Mouse (Mus musculus) v-Abl transformed pro-B cells (cell line): Measurements from ENCODE around the gene Plcb4.
"Not testable (repeated sequence)": the region's sequence is repeated elsewhere in the genome, so short reads cannot be mapped to it uniquely, and the experiment has no call there.

ENCODE experiments used
- in situ Hi-C, 2 experiments: fragments of 400-800 bp; cut with MboI; formaldehyde crosslinking; loops; one replicate each; pipeline ENCODE4 v1.15.1; 2025; ENCODE audit not compliant: unreplicated experiment in 2 of 2

The Plcb4 gene

DNA sequence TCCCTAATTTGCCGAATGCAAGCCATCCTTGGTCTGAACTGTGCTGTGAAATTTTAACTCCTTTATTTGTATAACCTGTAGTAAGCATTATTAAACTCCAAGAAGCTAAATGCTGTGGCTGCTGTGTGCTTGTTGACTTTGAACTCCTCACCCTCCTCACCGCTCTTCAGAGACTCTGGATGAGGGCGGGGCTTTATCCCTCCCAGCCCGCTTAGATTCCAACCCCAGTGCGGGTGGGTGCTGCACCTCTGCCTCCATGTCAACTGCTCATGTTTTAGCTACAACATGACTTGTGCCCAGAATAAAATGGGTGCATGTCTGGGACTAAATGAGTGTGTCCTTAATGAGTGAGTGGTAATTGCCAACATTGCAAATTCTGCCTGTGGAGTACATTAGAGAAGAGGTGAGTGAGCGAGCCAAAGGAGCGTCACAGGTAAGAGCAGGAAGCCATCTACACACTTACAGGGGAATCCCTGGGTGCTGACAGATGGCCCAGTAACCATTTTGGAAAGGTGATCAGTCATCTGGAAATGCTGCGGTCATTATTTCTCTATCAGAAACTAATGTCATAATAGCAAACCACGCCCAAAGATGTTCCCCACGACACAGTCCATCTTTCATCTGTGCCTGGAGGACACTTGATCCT lies 13.8 kb downstream of the Plcb4 start:
- in situ Hi-C loops: no loop called here

DNA sequence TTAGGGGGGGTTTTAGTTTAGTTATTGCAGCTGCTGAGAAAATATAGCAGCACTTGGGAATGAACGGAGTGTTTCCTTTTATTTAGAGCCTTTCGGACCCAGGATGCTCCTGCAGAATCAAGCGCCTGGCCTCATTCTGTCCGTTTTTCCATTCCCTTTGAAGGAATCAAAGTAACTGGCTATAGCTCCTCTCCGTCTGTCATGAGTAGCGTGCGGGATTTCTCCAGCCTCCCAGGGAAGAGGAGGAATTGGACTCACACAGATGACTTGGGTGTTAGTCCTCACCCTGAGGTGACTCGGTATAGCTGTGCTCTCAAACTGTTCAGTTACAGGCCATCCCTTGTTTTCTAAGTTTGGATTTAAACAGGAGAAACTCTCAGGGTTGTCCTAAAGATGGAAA lies 14.8 kb downstream of the Plcb4 start:
- in situ Hi-C loops: no loop called here

DNA sequence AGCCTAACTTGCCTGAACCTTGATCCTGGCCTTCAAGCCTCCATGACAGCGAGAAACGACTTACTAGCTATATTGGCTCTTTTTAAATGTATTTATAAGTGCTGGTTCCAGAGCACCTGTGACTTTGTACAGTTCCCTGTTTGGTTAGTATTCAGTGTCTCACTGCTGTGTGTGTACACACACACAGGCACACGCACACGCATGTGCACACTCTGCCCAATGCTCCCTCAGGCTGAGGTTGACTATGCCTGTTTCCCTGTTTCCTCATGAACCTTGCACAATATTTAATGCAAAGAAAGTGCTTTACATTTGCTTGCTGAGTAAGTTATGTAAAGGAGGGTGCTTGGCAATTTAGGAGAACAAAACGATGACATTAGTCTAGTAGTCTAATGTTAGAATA lies 16.5 kb downstream of the Plcb4 start:
- in situ Hi-C loops: no loop called here

DNA sequence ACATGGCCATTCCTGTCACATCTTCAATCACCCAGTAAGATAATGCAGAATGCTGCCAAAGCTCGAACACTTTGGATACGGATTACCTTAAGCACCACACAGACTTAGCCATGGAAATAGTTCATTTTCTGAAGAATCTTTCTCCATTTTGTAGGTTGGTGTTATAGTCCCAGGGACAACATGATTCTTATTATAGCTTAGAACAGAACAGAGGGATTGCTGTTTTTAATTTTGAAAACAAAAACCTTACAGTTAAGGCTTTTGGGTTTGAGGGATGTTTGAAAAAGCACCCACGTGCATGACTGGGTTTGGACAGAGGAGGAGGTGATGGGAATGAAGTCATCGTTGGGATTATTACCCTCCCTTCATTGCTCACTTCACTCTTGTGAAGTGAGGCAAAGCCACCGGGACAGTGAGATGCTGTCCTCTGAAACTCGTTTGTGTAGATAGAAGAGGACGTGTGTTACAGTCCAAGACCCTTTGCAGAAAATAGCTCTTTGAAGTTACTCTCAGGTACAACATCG lies 18.2 kb downstream of the Plcb4 start:
- in situ Hi-C loops: no loop called here

DNA sequence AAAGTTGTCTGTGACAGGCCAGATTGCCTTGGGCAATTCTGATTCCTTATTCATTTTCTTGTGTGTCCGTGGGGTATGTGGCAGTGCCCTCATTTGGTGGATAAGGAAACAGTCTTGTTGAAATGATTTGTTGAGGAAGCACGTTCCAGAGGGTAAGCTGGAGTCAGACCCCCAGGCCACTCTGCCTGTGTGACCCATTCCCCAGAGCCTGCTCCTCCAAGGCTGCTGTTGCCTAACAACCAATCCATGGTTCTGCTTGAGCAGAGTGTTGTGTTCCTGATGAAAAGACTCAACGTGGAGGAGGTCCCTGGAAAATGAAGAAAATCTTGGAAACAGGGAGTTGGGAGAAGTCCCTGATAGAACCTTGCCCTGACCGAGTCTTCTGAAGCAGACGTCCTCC lies 18.8 kb downstream of the Plcb4 start:
- in situ Hi-C loops: no loop called here

DNA sequence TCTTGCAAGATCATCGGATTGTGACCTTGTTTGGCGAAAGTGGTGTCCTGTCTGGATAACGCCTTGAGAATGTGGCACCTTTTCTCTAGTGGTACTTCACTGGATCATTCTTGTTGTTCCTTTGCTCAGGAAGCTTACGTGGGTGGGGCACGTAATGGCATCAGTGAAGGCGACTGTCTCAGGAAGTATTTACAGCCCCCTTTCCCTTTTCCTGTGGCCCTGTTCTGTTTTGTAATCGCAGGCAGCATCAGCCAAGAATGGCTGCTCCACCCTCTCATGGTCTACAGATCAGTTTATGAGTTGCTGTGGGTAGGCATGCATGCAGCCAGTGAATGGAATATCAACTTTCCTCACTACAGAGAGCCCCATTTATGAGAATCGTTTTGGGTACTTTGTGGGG lies 21.2 kb downstream of the Plcb4 start:
- in situ Hi-C loops: no loop called here

DNA sequence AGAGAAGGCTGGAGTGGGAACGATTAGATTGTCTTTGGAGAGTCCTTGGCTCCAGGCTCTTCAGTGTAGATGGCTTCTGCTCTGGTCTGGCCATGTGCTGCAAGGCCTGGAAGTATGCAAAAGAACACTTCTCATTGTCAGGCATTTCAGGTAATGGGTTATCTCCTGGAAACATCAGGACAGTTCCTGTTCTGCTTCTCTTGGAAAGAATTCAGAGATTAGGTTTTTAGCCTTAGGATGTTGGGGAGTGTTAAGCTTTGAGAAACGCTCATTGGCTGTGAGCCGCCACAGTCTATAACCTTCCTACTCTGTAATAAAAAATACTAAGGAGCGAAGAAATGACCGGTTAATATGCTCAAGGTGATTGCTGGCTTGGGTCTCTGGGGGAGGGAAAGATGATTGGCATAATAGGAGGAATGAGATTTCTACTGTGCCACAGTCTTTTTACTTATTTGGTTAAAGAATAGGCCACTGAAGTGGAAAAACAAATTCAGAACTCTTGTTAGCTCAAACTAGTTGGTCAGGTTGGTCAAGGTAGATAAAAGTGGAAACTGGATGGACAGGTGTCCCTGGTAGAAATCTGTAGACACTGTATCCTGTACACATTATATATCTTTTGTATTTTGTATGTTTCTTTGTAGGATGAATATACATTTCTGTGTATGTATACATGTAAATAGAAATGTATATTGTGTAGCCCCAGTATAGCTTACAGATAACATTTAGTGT lies 21.8 kb downstream of the Plcb4 start:
- in situ Hi-C loops: no loop called here

DNA sequence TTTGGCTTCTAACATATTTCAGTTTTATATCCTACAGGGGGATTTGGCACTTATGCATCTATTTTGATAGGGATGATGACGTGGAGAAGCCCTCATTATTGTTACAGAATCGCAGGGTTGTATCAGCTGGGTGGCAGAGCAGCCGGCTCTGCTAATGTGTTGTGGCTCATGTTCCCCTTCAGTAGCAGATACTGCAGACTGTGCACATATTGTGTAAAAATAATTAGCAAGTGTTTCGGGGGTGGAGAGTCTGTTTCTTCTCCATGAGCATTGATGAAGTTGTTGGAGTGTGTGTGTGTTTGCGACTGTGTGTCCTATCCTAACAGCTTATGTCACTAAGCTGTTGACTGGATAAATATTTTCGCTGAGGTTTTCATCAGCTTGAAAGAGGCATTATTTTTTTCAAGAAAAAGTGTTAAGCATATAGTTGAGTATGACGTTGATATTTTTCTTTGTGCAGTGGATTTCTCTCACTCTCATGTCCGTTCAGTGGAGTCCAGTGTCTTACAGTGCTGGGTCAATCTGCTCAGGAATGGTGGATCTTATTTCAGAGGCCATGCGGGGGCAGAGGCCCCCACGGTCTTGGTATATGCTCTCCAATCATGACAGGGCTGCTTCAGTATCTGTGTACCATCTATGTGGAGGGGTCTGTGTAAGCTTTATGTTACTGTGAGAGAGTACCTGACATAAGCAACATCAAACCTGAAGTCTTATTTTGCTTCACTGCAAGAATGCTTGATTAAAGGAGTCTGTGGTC lies 25.1 kb downstream of the Plcb4 start:
- in situ Hi-C loops: no loop called here

DNA sequence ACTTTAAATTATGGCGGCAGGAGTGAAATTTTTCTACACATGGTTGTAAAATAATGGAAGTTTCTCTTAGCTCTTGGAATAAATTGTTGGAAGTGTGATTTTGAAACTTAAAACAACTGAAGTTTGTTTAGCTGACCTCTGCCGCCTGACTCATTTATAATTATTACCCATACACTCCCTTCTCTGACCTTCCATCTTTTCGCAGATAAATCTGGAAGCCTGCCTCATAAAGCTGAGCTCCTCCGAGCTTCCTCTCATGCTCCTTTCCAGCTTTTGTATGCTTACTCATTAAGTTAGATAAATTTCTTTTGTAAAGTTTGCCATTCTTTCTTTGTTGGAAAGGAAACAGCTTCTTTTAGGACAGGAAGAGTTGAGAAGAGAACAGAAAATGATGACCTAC lies 27.9 kb downstream of the Plcb4 start:
- in situ Hi-C loops: no loop called here

DNA sequence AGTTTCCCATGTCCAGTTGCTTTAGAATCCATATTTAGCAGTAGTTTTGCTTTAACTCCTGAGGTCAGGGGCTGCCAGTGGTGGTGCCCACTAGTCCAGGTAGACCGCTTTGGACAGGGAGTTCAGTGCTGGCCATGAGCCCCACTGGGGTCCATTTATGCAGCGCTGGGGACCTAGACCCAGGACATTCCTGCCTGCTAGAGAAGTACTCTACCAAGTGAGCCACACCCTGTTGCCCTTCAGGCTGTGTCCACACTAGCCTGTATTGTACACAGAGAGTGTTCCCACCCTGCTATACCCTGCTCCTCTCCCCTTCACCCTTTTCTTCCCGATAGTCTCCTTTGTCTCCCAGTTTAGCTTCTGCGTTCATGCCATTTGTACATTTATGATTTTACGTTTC lies 28.8 kb downstream of the Plcb4 start:
- in situ Hi-C loops: no loop called here

DNA sequence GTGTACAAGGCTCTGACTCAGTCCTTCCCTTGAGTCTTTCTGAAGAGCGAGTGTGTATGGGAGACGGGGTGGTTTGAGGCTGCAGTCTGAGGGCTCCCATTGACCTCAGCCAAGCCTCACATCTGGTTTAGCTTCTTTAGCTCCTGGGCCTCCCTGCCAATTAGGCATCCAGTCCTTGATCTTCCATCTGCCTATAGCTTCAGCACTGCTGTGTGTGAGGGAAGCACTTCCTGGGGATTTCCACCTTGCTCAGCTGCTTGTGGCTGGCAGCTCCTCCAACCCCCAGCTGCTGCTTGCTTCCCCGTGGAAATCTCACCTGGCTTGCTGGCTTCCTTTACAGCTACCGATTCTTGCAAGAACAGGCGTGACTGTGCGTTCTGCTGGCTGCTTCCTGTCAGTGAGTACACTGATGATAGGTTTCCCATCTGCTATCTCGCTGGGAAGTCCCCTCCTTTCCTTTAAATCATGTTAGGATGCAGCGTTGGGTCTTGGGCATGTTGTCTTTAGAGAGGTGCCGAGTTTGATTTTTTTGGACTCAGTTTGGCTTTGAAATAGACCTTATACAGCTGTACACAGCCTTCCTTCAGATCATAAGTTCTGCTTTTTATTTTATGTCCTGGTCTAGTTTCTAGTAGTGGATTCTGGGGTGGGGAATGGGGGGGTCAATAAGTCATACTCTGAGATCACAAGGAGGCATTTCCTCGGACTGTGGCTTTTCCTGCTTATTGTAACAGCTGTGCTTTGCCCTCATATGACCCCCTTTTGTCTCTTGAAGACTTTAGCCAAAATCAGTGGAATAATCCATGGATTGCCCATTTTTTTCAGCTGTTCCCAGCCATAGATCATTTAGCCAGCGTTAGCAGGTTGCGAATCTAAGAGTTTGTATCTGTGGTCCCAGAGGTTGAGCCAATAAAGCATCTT lies 34.0 kb downstream of the Plcb4 start:
- in situ Hi-C loops: no loop called here

DNA sequence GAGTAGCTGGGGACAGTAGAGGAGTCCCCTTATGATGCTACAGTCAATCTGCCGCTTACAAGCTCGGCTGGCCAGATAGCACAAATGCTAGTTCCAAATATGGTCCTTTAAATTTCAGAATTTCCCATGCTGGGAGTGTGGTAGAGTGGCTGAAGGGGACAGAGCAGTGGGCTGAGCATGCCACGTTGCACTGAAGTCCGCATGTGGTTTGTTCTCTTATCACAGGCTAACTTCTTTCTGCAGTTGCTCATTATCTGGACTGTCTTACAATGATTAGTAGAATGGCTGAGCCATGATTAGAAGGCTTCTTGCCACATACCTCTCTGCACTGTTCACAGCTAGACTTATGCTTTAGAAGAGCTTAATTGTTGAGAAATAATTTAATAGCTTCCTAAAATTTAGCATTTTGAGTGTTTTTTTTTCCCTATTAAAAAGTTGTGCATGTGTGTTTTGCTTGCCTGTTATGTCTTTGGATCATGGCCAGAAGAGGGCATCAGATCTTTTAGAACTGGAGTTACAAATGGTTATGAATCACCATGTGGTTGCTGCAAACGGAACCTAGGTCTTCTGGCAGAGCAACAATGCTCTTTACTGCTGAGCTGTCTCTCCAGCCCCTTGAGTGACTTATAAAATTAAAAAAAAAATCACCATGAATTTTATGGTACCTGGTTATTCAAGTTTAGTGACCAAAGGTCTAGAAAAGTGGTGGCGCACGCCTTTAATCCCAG lies 42.0 kb downstream of the Plcb4 start:
- in situ Hi-C loops: no loop called here

DNA sequence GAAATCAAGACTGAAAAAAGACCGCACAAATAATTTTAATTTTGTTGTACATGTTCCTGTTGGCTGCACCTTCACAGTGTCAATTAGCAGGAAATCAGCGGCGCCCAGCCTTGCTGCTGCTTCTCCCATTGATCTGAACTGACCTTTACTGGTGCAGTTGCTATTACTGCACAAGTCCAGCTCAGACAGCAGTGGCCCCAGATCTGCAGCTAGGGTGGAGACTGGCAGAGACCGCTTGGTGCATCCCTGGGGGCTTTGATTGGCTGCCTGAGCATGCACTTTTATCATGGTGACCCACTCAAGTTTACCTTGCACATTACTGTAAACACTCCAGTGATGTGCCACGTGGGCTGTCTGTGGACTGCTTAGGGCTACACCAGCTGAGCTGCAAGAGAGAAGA lies 45.9 kb downstream of the Plcb4 start:
- in situ Hi-C loops: no loop called here

DNA sequence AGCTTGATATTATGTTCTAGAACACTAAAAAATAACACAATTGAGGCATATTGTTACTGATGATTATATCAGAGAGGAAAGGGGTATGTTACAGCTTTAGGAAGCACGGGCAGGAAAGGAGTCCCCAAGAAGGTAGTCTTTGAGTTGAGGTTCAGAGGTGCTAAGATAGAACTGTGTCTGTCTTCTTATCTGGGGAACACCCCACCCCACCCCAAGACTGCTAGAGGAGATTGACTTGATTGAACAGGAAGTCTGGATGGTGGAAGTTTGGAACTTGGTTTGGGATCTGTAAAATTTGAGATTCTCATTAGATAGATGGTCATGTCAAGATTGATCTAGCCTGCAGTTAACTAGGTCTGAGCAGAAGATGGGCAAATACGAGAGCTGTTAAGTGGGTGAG lies 48.5 kb downstream of the Plcb4 start:
- in situ Hi-C loops: no loop called here

DNA sequence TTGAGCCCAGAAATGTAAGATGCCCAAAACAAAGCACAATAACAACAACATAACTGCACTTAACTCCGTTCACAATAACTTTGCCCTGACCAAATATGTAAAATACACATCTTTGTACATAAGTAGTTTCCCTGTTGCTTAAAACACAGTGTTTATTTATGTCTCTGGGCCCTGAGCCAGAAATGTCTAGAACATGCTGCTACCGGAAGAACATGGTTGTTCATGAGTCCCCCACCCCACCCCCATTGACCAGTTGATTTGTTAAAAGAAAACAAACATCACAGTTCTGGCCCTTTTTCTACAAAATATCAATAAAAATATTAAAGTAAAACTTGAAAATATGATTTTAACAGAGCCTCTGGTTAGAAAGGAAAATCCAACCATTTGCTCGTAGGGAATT lies 49.6 kb downstream of the Plcb4 start:
- in situ Hi-C loops: no loop called here

DNA sequence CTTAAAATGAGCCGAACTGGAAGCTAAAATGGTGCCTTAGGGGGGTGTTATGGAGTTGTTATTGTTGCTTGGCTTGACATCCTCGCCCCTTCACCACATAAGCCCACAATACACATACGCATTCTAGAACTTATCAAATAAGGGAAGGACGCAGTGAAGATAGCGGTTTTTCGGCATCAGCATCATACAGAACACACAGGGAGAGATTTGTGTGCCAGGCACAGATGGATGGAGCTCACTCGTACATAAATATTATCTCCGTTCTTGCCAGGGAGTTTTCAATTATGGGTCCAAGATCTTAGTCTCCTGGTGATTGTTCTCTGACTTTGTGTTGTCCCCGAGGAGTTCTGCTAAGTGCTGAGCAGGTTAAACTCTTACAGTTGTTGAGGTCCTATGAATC lies 50.0 kb downstream of the Plcb4 start:
- in situ Hi-C loops: no loop called here

DNA sequence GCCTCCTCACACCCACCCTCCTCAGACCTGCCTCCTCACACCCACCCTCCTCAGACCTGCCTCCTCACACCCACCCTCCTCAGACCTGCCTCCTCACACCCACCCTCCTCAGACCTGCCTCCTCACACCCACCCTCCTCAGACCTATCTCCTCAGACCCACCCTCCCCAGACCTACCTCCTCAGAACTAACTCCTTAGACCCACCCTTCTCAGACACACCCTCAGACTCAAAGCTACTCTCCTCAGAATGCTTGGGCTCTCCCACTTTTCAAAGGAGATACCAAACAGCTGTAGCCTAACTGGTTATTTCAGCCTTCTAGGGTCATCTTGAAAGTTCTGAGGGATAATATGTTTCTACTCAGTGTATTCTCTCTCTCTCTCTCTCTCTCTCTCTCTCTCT lies 50.9 kb downstream of the Plcb4 start:
- in situ Hi-C loops: not testable (repeated sequence)

DNA sequence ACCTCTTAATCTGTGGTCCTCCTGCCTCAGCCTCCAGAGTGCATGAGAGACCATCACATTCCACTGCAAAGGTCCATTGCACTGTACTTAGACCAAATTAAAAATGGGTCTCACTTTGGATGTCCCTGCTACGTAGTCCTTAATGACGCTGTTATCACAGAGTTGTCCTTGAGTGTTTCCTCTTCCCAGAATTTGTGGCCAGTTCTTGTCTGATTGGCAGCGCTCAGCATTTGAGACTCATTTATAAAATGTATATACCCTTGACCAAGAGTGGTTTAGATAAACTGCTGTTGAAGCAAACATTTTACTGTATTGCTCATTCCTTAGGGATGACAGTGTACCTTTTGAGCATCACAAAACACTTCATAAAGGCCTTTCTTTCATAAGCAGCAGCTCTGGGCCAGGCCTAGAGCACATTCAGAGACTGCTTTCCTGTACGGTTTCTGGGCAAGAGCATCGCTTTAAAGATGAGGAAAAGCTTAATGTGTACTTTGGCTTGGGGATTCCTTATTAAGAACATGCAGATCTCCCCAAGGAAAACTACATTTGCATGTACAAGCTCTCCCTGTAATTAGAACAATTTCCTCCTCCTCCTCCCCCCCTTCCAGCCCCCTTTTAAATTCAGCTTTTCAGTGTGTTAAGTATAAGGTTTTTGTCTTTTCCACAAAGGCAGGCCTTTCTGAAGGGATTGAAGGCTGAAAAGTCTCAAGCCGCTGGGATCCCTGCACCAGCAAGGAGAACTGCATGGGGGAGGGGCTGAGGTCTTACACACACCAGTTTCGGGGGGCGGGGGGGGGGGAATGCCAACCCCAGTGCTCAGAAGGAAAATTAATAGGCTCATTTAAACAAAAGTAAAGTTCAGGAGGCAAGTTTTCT lies 52.5 kb downstream of the Plcb4 start:
- in situ Hi-C loops: no loop called here

DNA sequence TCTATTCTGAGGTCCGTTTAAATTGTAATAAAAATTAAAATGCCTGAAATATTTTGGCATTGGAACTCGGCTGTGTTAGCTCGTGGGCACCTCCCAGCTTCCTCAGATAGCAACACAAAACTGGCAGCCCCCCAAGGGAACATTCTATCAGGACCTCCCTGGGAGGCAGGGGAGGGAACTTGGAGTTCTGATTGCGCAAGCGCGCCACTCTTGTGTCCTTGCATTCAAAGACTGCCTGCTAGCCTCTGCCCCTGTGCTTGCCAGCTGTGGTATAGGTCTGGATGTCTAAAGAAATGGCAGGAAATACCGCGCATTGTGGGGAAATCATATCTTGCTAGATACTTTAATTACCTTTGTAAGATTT lies 53.1 kb downstream of the Plcb4 start:
- in situ Hi-C loops: no loop called here
